Mouse (Mus musculus) embryonic fibroblast, embryonic 13.5 days (primary cell): ENCODE results near the gene Magi2.

ENCODE experiments used
- CTCF ChIP-seq: IDR thresholded peaks from 2 replicates; pipeline ENCODE4 v1.5.1; 2011; ENCODE audit warnings: mild to moderate bottlenecking, control low read depth, low read length, moderate library complexity, borderline replicate concordance; ENCODE audit not compliant: insufficient read depth
- POLR2A ChIP-seq: IDR thresholded peaks from 2 replicates; pipeline ENCODE4 v1.6.1; 2011; ENCODE audit warnings: low read depth, mild to moderate bottlenecking, control low read depth, low read length, moderate library complexity

DNA sequence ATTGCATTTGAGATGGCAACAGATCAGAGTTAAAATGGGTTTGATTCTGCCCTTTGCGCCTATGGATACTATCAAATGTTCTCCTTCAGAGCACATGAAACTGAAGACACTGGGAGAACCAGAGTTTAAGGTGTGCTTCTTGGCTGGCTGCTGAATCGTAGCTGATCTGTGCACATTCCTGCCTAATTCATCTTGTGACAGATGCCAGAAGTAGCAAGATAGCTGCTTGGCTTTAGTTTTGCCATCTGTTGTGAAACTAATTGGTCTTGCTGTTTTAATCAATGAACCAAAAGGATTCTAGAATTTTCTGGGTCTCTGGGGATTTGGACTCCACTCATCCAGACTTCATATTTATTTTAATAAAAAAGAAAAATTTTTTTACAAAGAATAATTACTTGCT lies 553.2 kb downstream of the Magi2 start:
- no peak for TF ChIP-seq CTCF
- no peak for TF ChIP-seq POLR2A
